Mouse (Mus musculus): ENCODE data around the gene S100a4.
A peak's percentile ranks its signal among the peaks of the same experiment; 100 is the strongest.

The S100a4 gene

GRCm38 (mm10) chr3:90626266-90627021 lies 22.9 kb downstream of the S100a4 start:
- no peak for DNase-seq (ENCODE audit: low spot score)

DNA sequence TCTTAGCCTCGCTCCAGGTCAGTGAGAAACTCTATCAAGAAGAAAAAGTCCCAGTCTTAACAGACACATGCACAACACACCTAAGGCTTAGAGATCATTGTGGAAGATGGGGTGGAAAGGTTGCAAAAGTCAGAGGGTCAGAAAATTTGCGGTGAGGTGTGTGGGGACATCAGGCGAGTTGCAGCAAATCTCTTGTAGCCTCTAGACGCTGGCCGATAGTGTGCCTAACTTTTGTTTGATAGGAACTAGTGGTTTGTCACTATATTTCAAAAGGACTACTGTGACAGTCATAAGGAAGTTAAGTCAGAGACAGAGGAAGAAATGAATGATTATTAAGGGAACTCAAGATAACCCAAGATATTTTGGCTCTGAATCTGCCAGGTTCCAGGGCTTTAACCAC lies 23.8 kb downstream of the S100a4 start:
- DNase-seq (ENCODE audit: low spot score), result no peak

- no peak for DNase-seq (ENCODE audit: low spot score)
Measured at GRCm38 (mm10) chr3:90627807-90628206, 24.2 kb downstream of the S100a4 start.

DNA sequence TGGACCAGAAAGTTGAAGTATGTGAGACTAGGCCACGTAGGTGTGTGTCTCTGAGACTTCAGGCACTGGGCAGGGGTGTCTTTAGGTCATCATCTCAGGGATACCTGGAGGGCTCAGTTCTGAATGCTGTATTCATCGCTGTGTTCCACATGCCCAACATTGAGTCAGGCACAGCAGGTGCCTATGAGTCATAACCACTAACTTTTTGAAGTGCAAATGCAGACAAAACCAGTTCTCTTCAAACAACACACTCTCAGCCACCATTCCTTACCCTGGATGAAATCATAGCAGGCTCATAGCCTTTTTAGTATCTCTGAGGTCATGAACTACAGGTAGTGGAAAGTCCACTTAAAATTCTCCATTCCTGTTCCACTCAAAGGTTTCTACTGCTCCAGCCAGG lies 25.7 kb downstream of the S100a4 start:
- DNase-seq (ENCODE audit: low spot score), result no peak

GRCm38 (mm10) chr3:90631984-90632383 lies 28.4 kb downstream of the S100a4 start:
- no peak for DNase-seq (ENCODE audit: low spot score)

GRCm38 (mm10) chr3:90638511-90639275 lies 35.1 kb downstream of the S100a4 start:
- no peak for DNase-seq (ENCODE audit: low spot score)

DNA sequence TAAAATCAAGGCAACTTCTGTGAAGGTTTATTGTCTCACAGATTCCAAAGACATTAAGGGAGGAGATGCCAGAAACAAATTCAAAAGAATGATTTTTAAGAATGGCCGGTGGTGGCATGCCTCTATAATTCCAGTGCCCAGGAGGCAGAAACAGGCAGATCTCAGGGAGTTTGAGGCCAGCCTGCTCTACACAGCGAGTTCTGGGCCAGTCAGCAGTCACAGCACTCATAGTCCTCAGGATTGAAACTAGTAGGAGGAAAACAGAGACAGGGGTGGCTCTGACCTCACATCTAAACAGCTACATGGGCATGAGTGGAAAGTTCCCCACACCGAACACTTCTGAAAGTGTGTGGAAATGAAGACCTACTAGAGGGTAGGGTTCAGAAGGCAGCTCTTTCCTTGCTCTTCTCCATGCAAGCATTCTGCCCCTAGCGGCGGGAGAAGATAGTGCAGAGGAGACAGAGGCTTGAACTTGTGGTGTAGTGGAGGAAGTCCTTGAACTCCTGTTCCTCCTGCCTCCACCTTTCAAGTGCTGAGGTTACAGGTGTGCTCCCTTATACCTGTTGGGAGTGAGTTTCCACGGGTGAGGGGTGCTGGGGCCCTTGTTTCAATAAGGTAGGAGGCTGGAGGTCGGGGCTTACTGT lies 36.1 kb downstream of the S100a4 start:
- no peak for DNase-seq (ENCODE audit: low spot score)

- no peak for DNase-seq (ENCODE audit: low spot score)
Measured at GRCm38 (mm10) chr3:90640981-90641380, 37.4 kb downstream of the S100a4 start.

- DNase-seq (ENCODE audit: low spot score), result peak; percentile 48
Measured at GRCm38 (mm10) chr3:90644220-90644619, 40.6 kb downstream of the S100a4 start.

- DNase-seq (ENCODE audit: low spot score), result no peak
Measured at GRCm38 (mm10) chr3:90647291-90647690, 43.7 kb downstream of the S100a4 start.

DNA sequence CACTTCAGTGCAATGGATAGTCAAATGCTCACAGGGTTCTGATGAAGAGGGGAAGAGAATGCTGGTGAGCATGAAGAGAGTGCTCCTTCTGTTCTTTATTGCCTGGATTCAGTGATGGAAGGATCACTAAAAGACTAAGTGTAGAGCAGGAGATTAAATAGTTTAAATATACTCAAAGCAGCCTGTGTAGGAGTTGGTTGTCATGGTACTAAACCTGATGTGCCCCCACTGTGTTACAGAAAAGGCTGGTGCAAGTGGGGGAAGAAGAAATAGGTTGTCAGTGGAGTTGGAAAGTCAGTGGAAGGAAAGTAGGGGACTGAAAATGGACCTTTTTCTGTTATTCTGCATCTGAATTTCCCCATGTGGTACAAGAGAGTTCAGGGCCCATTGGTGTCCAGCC lies 45.4 kb downstream of the S100a4 start:
- no peak for DNase-seq (ENCODE audit: low spot score)

- DNase-seq (ENCODE audit: low spot score), result no peak
Measured at GRCm38 (mm10) chr3:90649832-90650231, 46.3 kb downstream of the S100a4 start.

GRCm38 (mm10) chr3:90652878-90653508 lies 49.4 kb downstream of the S100a4 start:
- DNase-seq (ENCODE audit: low spot score), result peak; percentile 86

- no peak for DNase-seq (ENCODE audit: low spot score)
Measured at GRCm38 (mm10) chr3:90653717-90654116, 50.1 kb downstream of the S100a4 start, which contains the start of gene S100a7a. TSS of gene S100a7a (plus strand) at chr3:90654017.
